Mouse (Mus musculus): ENCODE data around the gene Fcrl5.
"Not testable (repeated sequence)": the region's sequence is repeated elsewhere in the genome, so short reads cannot be mapped to it uniquely, and the experiment has no call there.

The Fcrl5 gene

DNA sequence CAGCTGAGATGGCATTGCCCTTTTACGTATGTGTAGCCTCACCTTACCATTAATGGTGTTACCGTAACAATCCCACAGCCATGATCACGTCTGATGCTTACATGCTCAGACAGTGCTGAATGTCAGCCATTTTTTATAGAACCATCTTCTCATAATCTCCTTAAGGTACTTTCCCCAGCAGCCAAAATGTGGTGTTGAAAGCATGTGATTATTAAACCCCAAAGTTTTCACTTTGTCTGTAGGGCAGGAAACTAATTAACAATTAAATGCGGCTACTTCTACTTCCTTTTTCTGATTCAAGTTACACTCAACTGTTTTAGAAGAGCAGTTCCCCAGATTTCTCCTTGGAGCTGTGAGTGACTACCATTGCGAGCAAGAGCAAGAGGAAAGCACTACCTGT, at the start of gene Fcrl5:
Gene Fcrl5 (plus strand): TSS at position 295 of the 400 bp plus-strand sequence.
- DNase-seq (ENCODE audit: low spot score): no peak

DNA sequence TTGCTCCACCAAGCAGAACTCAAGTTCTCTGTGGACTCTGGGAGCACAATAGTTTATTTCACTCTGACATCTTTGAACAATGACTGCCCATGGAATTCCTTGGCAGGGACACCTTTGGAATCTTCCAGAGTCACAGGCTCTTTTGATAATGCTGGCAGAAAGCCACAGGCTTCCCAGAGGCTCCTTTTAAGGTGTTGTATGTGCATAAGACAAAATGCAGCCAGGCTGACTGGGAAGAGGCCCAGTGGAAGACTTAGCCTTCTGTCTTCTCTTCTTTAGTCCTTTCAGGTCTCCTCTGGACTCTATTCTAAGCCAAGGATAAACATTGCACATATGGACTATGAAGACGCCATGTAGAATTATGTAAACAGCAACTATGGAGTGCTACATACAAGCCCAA, 44.6 kb upstream of the Fcrl5 start:
- no peak for DNase-seq (ENCODE audit: low spot score)

DNA sequence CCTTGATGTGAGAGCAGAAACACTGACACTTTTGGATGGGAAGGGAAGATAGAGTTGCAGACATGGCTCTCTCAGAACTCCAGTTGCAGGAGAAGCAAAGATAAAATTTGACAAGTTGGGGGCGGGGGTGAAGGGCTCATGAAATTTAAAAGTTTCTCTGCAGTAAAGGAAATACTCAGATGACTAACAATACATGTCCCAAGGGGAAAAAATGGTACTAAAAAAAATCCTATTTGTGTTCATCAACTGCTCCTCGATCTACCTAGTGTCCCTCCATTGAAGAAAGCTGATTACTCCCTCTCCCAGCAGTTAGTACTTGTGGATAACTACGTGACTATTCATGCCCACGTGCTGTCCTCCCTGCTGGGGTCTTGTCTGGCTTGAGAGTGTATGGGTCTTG, 36.8 kb upstream of the Fcrl5 start:
- DNase-seq (ENCODE audit: low spot score): no peak

DNA sequence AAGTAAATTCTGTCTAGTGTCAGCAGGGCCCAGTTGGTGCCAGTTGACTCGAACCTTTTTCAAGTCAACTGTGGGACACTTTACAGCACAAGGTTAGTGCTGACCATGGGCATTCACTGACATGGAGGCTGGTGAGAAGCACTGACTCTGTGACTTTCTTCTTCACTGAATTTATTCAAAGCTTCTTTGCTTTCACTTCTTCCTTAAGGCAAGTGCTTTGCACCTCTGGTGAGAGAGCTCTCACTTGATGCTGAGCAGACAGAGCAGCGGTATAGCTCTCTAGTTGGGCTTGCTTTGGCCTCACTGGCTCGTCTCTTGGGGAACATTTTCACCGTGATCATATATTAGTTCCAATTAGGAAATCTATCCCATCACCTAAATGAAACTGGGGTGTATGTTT, 35.7 kb upstream of the Fcrl5 start:
- DNase-seq (ENCODE audit: low spot score): no peak

DNA sequence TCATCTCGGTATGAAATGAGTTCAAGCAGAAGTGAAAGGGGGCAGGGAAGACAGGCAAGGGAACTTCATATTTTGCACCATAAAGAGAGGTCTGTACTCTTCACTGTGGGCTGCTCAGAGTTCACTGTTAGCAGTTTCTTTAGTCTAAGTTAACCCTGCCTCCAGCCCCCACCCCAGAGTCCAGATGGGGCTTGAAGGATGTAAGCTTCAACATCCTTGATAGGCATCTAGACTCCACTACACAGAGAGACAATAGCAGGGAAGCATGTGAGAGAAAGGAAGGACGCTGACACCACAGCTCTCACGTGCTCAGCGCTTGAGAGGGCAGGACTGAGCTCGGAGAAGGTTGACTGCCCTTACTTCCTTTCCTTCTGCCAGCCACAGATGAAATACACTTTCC, 34.3 kb upstream of the Fcrl5 start:
- DNase-seq (ENCODE audit: low spot score): no peak

DNA sequence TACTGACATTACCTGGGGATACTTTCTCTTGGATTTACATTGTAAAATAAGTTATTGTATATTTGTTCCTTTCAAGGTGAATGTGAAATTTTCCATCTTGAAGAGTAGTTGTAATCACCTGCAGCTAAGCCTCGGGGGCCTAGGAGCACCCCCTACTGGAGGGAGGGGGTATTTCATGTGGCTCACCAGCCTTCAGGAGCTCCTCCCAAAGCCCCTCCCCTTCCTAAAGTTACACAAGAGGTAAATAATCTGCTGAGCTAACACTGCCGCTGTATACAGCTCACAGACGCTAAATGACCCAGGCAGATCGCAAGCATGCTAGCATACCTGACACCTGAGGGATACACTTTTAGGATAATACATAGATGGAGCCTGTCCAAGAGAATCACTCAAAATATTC, 27.4 kb upstream of the Fcrl5 start:
- no peak for DNase-seq (ENCODE audit: low spot score)

DNA sequence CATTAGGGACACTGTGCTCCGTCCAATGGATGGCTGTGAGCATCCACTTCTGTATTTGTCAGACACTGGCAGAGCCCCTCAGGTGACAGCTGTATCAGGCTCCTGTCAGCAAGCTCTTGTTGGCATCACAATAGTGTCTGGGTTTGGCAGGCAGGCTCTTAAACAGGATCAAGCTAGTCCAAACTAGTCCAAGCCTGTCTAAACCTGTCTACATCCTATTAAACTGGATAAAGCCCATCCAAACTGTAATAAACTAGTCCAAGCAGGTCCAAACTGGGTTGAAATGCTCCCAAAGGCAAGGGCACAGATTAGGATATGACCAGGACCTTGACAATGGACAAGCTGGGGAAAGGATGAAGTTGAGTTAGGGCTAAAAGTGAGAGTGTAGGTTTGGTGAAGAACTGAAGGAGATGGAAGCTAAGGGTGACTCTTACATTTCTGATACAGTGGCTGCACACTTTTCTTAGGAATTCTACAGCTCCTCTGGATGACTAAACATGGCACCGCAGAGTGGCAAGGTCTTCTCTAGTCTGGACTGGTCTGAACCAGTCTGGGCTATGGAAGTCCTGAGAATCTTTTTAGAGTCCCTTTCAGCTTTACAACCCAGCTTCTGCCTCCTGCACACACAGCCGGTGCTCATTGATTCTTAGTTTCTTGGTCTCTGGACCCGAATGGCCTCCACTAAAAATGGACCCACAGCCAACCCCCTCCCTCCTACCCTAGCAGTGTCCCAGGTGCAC, 26.2 kb upstream of the Fcrl5 start:
- DNase-seq (ENCODE audit: low spot score): no peak

DNA sequence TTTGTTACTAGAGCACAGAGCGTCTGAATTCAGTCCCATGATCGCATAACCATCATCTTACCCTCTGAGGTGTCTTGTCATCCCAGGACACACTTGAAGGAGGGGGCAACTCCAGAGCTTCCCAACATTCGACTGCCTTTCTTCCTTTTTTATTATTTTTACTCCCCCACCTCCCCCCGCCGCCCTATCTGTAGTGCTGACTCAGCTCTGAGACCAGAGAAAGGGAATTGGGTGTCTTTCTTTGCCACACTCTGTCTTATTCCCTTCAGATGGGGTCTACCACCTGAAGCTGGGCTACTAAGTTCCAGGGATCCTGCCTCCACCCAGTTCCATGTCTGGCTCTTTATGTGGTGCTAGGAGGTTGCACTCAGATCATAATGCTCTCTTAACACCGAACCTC, 25.0 kb upstream of the Fcrl5 start:
- no peak for DNase-seq (ENCODE audit: low spot score)

DNA sequence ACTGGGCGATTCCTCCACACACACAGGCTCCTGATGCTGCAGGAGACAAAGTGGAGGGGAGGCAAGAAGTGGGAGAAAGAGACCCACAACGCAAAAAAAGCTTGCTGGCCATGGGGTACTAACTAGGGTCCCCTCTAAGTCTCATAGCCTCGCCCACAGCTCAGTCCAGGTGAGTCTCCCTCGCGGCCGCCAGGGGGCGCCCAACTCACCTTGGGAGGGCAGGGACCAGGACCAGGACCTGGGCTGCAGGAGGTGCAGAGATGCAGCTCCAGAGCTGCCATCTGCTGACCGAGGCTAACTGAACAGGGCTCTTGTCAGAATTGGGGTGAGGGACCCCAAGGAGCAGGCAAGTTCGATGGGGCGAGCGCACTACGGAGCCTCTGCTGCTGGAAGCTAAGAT, 24.4 kb upstream of the Fcrl5 start:
- peak; percentile 75 for DNase-seq (ENCODE audit: low spot score)

DNA sequence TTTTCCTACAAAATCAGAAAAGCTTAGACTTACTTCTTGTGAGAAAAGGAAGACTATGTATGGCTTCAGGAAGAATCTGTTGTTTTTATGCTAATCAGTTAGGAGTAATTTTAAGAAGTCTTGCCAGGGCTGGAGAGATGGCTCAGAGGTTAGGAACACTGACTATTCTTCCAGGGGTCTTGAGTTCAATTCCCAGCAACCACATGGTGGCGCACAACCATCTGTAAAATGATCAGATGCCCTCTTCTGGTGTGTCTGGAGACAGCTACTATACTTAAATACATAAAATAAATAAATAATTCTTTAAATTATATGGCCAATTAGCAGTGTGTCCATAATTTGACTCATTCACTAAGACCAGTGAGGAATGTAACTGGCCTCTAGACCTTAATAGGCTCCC, 14.9 kb upstream of the Fcrl5 start:
- DNase-seq (ENCODE audit: low spot score): no peak

DNA sequence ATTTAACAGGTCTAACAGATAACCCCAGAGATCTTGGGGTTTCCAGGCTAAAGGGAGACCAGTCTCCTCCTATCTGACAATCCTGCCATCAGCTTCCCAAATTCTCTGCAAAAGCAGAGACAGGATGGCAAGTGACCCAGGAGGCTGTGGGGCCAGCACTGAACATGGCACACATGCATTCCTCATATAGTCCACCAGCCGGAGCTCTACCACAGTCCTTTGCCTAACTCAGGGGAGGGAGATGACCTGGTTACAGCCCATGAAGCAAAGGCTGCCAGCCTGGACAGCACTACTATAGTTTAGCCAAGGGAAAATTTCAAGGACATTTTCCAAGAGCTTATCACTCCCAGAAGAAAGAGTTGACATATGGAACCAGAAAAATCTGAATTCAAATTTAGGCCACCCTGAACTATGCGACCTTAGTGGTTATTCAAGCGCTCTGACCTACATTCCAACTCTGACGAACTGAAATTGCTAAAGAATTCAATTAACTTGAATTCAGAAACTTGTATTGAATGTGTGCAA, 13.1 kb upstream of the Fcrl5 start:
- no peak for DNase-seq (ENCODE audit: low spot score)

DNA sequence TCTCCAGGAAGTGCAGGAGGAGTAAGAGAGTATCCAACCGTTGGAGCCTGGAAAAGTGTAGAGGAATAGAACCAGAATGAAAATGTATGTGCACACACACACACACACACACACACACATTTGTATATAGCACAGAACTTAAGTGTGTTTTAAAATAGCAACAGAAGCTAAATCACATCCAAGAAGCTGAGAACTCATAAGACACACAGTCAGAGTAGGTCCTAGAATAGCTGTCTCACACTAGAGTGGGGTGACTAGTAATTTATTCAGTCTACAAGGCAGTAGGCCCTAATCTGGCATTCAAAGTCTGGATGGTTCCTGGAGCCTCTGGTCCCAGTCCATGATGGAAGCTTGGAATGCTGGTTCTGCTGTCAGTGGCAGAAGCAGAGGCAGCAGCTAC, 5.0 kb downstream of the Fcrl5 start:
- DNase-seq (ENCODE audit: low spot score): no peak

DNA sequence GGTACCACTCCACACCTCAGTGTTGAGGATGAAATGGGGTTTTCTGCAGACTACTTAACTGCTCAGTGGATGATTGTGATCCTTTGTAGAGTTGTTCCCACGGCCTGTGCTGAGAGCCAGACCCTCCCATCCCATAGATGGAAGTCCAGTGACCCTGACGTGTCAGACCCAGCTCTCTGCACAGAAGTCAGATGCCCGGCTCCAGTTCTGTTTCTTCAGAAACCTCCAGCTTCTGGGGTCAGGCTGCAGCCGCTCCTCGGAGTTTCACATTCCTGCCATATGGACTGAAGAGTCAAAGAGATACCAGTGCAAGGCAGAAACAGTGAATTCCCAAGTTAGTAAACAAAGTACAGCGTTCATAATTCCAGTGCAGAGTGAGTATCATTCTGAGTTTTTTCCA, 8.4 kb downstream of the Fcrl5 start:
- no peak for DNase-seq (ENCODE audit: low spot score)

DNA sequence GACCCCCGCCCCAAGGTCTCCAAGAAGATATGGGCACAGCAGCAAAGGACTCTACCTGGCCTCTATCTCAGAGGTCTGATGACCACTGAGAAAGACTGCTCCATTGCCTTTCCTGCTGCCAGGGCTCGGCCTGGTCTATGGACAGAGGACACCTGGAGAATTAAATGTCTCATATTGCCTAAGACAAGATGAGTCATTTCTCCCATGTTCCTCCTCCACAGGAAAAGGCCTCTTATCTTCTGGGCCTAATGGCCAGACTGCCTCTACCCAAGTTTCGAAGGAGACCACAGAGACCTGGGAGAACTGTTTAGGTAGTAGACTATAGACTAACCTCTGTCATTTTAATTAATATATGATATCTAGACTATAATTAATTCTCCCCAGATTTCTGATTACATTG, 29.9 kb downstream of the Fcrl5 start:
- DNase-seq (ENCODE audit: low spot score): no peak

DNA sequence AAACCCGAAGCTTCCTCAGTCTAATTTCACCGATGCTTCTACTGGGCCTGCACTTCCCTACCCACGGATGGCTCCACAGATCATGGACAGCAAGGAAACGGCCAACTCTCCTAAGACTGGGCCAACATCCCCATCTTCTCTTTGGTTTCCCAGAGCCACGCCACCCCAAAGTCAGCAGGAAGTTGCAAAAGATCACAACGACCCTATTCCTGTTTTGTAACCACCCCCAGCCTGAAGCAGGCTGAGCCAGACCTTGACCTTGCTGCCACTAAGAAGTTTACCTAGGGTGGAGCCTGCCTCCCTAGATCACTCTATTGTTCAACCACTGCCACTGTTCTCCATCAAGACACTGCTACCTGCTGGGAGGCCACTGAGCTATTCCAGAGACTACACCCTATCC, 31.4 kb downstream of the Fcrl5 start:
- no peak for DNase-seq (ENCODE audit: low spot score)

DNA sequence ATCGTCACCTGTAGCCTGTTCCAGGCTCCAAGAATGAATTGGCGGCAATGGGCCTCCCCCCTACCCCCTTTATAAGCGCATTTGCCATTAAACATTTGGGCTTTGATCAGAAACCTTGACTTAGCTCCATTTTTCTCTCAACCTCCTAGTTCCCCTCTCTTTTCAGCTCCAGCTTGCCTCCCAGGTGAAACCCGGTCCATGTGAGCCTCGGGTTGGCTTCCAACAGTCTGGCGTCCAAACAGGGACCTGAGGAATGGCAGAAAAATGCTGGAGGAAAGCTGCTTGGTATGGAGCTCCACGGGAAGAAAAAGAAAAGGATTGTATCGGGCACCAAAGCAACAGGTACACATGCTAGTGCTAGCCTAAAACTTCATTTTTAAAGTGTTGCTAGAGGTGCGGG, 31.8 kb downstream of the Fcrl5 start:
- no peak for DNase-seq (ENCODE audit: low spot score)

DNA sequence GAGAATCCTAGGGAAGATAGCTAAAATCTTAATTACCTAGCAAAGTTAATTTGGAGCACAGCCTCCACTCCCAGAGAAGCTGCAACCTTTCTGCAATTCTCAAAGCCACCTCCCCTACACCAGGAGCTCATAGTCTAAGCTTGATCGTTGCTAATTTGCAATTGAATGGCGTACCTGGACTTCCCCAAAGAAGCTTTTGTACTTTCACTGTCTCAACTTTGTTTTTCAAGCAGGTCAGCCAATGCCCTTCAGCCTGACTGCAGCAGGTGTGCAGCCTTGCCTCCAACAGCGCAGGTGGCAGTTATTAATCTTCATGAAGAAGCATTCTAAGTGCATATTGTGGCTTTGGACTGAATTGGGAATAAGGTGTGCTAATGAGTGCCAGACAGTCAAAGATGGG, 42.4 kb downstream of the Fcrl5 start:
- not testable (repeated sequence) for DNase-seq (ENCODE audit: low spot score)

DNA sequence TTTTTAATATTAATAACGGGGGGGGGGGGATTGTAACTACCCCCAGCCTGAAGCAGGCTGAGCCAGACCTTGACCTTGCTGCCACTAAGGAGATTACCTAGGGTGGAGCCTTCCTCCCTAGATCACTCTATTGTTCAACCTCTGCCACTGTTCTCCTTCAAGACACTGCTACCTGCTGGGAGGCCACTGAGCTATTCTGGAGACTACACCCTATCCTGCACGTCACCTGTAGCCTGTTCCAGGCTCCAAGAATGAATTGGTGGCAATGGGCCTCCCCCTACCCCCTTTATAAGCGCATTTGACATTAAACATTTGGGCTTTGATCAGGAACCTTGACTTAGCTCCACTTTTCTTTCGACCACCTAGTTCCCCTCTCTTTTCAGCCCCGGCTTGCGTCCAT, 43.0 kb downstream of the Fcrl5 start:
- DNase-seq (ENCODE audit: low spot score): not testable (repeated sequence)

DNA sequence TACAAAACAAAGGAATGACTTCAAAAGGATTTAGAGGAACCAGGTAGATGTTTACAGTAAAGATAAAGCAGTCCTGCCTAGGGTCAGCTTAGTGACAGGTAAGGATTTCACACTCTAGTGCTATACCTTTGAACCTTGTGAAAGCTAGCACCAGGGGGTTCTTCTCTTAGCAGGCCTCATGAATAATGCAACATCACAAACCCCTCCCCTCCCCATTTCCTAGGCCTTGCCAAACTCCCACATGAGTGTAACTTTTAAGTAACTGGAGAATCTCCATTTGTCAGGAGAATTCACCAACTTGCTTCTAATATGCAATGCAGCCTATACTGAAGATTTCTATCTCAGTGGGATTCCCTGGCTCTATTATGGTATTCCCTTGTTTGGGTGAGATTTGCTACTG, 43.7 kb downstream of the Fcrl5 start:
- not testable (repeated sequence) for DNase-seq (ENCODE audit: low spot score)

DNA sequence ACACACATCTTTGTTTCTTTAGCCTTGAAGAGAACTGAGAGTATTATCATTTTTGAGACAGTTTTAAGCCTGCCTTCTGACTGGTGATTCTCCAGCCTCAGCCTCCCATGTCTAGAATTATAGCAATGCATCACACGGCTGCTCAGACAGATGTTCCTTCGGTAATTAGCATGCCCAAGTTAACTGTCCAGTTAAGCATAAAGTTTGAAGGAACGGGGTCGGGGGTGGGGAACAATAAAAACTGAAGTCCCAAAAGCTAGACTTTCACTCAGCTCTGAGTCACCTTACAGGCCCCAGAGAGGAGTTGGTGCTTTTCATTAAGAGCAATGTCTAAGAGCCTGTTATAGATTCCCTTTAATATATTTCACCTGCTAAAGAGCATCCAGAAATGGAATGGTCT, 51.8 kb downstream of the Fcrl5 start:
- DNase-seq (ENCODE audit: low spot score): no peak

DNA sequence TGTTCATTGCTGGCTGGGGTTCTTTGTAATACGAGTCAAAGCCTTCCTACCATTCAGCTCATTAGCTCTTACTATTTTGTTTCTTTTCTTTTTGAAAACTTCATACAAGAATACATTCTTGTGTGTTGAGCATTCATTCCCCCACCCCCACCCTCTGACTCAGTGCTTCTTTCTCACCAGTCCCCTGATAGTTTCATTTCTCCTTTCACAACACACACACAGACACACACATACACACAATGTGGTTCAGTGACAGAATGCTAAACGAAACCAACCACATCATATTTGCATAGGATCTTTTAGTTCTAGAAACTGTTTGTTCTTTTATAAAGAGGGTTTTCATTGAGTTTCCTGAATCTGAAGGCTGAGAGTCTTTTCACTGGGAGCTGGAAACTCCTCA, 52.3 kb downstream of the Fcrl5 start:
- no peak for DNase-seq (ENCODE audit: low spot score)

DNA sequence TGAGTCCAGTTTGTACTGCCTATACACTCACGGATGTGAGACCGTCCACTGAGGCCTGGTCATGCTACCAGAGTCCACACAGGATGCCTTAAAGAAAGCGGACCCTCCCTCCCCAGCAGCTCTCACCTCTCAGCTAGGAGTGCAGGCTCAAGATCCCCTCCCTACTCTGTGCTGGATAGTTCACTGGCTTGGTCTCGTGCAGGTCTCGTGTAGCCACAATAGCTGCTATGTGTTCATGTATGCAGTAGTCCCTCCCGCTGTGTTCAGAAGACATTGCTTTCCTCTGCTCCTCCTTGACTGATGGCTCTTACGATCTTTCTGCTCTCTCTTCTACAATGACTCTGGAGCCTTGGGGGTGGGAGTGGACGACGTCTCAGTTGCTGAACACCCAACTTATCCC, 62.7 kb downstream of the Fcrl5 start:
- DNase-seq (ENCODE audit: low spot score): no peak

DNA sequence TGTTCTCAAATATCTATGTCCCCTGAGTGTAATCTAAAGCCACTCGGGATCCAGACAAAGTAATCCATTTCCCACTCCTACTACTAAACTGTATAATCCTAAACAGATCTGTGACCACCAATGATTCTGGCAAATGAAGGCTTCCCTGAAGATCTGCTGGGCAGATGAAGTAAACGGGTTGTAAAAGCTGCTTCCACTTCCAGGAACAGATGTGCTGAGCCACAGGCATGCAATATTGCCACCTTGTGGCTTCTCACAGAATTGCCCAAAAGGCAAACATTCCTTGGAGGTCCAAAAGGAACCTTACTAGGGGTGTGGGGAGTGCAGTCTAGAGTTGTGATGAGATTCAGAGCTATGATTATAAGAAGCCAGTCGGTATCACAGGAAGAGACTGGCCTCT, 63.5 kb downstream of the Fcrl5 start:
- DNase-seq (ENCODE audit: low spot score): peak; percentile 84
